Mouse (Mus musculus) kidney, adult 8-10 months (tissue): ENCODE data around the gene Gm28038.

ENCODE experiments used
- DNase-seq, 2 experiments: peaks; one replicate each; pipeline ENCODE4 v3.0.0; 2022

The Gm28038 gene

DNA sequence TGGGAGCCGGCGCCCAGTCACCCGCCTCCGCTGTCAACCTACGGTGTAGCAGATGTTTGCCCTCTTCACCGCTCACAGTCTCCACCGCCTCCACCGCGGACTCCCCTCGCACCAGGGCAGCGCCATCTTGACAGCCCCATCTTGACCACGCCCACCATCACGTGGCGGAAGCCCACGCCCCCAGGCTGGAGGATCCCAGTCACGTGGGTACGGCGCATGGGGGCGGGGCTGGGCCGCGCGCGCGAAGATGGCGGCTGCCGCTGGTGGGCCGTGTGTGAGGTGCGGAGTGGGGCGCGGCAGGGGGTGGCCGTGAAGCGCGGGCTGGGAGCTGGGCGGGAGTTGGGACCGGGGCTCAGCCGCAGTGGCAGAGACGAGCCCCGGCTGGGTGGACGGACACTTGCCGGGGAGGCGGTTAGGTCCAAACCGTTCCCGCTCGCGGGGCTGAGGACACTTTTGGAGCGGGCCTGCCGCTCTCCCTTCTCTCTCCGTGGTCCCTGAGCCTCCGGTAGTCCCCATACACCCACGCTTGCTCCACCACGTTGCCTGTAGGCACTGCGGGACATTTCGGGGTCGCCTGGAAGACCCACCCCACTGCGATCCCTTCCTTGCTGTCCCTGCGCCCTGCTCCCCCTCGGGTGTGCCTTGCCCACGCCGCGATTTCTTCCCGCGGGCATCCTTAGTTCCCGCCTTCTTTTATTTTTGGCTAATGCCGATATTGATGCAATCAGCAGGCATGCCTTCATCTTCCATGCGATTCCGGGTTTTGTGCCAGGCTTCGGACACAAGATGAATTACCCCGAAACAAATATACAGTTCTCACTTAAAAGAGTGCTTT is 5.6 kb downstream of the Gm28038 start, which contains the start of the genes Dolk and Nup188:
TSS of gene Dolk (minus strand) at position 143 of the 835 bp plus-strand sequence.
TSS of gene Nup188 (plus strand) at position 206 of the 835 bp plus-strand sequence.
- peak; percentile 93 to 96 for DNase-seq

DNA sequence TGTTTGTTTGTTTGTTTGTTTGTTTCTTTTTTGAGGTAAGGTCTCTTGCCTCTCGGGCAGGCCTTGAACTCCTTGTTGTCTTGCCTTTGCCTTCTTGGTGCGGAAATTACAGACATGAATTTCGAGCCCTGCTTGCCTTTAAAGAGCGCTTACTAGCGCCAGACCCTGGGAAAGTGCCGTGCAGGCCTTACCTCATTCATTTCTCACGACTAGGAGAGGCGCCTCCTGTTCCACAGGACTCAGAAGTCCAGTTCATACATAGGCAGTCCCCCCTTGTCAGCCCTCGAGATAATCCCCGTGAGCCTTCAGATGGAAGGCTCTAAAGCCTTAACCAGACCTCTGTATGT is 6.2 kb downstream of the Gm28038 start:
- peak in 1 of 2 experiments; percentile 20 for DNase-seq

DNA sequence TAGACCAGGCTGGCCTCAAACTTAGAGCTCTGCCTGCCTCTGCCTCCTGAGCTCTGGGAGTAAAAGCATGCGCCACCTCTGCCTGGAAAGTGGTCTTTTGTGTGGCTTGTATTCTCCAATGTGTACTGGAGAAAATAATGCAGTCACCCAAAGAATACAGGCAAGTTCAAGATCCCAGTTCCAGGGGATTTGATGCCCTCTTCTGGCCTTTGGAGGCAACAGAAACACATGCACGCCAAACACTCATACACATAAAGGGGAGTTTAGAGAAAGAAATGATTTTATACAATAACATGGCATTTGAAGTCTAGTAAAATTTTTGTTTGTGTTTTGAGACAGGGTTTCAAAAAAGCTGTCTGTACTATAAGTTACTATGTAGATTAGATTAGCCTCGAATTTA is 18.7 kb downstream of the Gm28038 start:
- no peak for DNase-seq

DNA sequence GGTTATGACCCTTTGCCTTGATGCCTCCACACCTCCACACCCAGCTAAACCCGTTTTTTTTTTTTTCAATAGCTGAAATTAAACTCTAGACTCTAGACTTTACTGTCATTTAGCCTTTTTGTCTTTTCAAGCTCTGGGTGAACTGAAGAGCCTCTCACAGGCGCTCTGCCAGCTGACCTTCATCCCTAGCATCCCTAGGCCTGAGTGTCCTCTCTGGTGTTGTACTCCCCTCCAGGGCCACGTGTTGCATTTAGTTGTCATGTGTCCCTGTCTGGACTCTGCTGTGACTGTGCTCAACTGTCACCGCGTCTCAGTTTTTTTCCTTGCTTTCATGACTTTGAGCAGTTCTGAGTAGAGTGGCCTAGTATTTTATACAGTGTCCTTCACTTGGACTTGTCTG is 19.1 kb downstream of the Gm28038 start:
- no peak for DNase-seq

DNA sequence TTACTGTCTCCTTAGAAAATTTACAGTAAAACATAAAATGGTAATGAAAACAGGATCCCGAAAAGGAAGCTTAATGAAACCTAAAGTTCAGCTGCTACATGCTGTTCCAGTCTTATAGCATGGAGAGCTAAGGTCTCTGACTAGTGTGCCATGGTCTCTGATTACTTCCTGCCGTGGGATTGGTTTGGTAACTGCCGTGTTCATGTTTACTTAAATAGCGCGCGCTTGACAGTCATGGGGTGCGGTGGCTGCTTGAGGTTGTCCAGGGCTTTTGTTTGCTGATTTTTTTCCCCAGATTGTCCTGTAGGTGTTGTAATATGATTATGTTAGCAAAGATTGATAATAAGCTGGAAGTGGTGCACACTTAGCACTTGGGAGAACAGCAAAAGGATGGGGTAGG is 25.2 kb downstream of the Gm28038 start:
- DNase-seq = no peak

DNA sequence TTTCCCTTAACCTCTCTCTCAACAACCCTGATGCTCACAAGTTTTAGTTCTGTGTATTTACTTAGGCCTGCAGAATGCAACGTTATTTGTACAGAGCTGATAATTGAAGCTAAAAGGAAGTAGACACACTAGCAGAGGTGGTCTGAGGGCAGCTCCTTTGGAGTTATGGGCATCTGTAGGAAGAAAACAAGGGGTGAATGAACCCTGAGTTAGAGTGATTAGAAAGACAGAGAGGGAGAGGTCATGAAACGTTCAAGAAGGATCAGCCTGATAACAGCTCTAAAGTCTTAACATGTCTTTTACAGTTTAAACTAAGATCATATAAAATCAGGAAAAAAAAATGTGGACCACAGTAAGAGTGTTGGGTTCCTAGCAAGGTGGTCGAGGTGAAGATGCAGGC is 28.5 kb downstream of the Gm28038 start:
- DNase-seq = no peak

DNA sequence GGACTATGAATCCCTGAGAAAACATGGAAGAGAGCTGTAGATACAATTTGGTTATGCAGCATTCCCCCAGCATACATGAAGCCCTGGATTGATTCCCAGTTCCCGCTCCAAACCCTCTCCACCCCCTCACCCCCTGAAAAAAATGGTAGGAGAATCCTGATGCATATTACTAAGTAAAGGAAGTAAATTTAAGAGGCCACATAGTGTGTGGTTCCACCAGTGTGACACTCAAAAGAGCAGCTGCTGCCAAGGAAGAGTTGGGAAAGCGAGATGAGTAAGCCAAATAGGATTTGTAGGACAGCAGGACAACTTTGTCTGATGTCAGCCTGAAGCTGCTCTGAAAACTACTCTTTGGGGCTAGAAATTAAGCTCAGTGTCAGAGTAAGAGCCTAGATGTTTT is 30.6 kb downstream of the Gm28038 start:
- no peak for DNase-seq

DNA sequence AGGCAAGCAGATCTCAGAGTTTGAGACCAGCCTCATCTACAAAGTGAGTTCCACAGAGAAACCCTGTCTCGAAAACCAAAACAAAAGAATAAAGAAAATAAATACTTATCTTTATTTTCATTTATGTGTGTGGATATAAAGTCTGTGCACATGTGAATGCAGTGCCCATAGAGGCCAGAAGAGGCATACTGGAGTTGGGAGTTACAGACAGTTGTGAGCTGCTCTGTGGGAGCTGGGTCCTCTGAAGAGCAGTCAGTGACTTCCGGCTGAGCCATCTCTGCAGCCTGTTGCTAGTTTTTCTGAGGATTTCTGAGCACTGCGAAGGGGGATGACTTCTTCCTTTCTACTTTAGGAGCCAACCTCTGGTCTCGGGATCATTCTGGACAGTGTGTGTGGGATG is 35.3 kb downstream of the Gm28038 start:
- no peak for DNase-seq

DNA sequence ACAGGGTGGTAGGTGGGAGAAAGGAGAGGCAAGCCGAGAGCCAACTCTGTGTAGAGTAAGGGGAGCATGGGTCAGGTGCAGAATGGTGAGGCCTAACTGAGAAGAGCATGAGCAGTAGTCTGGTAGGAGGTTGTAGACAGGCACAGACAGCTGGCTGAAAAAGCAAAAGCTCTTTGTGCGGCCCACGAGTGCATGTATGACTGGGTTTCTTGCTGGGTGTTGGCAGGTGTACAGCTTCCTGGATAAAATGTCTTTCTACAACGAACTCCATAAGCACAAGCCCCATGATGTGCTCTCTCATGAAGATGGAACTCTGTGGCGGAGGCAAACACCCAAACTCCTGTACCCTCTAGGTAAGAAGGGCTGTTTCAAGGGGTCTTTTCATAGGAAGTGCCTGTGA is 36.1 kb downstream of the Gm28038 start:
- no peak for DNase-seq

DNA sequence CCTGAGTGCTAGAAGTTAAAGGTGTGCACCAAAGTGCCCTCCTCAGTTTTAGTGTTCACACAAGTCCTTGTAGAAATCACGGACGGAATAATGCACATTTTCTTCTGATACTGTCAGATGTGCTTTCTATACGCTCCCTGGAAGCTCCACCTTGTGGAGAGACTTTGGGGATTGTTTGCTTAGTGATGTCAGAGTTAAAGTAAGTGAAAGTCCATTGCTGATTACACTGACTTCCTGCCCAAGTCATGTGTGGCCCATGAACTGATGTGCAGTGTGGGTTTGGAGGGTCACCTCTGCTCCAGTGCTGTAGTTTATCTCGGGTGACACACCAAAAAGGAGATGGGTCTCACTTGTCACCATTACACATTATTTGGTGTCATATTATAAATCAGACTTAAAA is 38.4 kb downstream of the Gm28038 start:
- DNase-seq = no peak

DNA sequence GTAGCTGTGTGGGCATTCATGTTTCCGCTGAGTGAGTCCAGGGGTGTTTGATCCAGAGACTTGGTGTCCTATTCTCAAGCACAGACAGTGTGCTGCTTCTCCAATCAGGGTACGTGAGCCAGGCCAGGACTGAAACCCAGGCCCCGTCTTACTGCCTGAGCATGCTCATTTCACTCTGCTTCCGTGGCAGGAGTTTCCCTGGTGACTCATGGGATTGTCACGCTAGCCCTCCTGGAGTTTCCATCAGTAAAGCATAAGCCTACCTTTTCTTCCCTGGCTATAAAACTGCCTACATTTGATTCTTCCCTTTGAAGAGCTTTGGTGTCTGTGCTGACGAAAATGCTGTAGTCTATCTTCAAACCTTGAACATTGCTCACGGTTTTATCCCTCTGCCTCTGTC is 42.3 kb downstream of the Gm28038 start:
- DNase-seq = no peak

DNA sequence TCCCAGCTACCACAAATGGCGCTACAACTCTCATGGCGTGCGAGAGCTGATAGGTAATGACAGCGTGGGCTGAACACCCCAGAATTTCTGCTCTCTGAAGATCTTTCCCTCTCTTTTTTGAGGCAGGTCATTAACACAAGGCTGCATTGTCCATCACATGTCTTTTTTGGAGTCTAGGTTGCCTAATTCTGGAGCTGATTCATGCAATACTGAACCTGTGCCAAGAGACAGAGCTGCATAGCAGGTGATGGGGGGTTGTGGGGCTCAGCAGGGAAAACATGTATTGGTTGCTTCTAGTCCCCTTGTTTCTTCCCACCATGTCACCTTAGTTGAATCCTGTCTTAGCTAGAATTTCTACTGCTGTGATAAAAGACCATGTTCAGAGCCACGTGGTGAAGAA is 44.5 kb downstream of the Gm28038 start:
- DNase-seq = no peak

DNA sequence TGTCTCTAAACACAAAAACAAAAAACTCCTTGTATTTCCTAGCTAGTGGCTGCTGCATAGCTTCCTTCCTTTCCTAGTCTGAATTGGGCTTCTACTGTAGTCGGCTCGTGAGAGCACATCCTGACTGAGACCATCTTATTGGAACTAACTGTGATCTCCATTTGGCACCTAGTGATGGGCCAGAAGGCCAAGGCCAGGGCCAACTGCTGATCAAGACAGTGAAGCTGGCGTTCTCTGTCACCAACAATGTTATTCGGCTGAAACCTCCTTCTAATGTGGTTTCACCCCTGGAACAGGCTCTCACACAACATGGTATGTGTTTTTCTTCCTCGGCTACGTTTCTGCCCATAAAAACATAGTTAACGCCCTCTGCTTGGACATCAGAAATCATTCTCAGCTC is 46.4 kb downstream of the Gm28038 start:
- no peak for DNase-seq

DNA sequence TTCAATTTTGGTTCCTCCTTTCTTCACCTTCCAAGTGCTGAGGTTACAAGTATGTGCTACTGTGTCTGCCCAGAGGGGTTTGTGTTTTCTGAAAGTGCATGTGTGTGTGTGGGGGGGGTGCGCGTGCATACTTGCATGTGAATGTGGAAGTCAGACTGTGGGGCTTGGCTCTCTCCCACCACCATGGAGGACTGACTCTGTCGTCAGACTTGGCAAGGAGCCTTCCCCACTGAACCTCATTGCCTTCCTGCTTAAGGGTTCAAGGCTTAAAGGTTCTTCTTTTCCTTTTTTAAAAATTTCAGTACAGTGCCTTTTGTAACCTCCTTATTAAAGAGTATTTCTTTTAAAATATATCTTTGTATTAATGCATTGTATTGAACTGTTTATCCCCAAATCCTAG is 47.9 kb downstream of the Gm28038 start:
- DNase-seq = no peak

DNA sequence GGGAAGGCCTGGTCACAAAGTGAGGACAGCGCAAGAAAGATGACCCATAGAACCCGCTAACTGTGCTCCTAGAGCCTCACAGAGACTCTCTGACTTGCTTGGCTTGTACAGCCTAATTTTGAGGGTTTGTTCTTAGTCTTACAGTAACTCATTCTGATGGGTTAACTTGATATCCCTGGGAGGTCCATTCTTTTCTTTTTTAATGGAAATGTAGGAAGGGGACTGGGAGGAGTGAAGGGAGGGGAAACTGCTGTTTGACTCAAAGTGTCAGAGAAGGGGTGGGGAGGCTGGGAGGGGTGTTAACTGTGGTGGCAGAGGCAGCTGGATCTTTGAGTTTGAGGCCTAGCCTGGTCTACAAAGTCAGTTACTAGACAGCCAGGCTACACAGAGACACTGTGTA is 54.5 kb downstream of the Gm28038 start:
- DNase-seq = no peak

DNA sequence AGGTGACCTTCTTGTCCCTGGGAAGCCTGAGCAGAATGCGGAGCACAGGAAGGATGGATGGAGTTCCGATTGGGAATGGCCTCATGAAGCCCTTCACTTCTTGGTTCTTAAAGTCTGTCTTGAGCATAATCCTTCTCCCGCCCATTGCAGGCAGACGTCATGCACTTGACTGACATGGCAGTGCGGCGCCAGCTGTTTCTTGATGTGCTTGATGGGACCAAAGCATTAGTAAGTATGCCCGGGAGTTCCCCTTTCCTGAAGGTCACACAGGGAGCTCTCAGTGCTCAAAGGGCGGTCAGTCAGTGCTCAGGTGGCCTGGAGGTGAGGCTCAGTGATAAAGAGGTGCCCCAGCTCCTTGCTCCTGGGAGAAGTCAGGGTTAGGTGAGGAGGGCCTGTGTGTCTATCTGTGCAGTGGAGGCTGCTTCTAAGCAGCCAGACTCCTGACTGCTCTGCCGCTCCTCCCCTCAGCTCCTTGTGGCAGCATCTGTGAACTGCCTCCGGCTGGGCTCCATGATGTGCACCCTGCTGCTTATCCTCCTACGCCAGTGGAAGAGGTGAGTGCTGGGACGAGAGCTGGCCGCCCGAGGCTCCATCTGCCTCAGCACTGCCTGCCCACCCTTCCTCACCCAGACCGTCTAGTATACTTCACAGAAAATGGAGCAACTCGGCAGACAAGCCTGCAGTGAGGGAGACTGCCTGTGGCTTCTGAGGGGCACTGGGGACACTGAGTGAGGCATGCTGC is 55.5 kb downstream of the Gm28038 start:
- no peak for DNase-seq

DNA sequence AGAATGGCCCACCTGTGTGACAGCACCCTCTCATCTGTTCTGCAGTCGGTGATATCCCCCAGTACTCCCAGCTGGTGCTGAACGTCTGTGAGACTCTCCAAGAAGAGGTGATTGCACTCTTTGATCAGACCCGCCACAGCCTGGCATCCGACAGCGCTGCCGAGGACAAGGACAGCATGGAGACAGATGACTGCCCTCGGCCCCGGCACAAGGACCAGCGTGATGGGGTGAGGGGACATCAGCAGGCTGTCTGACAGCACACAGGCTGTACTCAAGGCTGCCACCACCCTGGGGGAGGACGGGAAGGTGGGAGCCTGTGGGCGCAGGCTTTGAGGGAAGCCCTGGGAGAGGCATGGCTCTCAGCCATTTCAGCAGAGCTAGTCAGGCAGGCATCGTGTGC is 56.3 kb downstream of the Gm28038 start:
- DNase-seq = no peak

DNA sequence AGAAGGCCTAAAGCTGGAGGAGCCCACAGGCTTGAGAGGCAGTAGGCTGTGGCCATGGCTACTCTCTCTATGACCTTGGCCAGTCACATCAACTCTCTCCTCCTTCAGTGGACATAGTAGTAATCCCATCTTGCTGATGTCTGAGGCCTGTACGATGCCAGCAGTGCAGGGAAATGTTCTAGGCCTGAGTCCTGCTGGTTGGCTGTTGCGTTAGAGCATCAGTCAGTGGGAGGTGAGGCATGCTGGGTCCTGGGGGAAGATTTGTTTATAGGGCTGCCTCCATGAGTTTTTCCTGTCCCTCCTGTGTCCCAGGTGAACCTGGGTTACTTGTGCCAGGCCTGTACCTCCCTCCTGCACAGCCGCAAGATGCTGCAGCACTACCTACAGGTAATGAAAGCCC is 61.2 kb downstream of the Gm28038 start:
- no peak for DNase-seq

DNA sequence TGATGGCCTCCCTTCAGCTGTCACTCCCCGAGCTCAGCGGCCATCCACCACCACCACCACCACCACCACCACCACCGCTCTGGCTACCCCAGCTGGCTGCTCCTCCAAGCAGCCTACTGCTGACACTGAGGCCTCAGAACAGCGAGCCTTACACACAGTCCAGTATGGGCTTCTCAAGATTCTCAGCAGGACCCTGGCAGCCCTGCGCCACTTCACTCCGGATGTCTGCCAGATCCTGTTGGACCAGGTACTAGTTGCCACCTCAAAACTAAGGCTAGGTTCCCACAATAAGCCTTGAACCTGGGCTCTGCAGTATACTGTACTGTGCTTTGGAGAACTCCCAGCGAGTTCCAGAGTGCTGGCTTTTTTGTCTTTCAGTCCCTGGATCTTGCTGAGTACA is 61.7 kb downstream of the Gm28038 start:
- DNase-seq = no peak

DNA sequence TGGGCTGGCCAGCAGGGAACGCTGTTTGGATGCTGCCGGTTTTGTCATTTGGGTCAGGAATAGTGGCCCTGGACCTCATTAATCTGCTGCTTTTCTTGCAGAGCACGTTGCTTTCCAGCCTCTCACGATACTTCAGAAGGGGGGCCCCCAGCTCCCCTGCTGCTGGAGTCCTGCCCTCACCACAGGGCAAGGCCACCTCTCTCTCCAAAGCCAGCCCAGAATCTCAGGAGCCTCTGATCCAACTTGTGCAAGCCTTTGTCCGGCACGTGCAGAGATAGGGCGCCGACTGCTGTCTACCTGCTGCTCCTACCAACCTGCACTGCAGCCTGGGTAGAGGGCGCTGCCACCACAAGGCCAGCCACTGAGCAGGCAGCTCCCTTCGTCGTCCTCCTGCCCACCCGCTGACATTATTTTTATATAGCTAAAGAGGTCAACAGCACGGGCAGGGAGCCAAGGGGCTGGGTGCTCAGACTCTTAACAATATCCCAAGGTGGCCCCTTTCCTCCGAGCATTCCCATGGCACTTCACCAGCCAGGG is 62.8 kb downstream of the Gm28038 start:
- DNase-seq = no peak

DNA sequence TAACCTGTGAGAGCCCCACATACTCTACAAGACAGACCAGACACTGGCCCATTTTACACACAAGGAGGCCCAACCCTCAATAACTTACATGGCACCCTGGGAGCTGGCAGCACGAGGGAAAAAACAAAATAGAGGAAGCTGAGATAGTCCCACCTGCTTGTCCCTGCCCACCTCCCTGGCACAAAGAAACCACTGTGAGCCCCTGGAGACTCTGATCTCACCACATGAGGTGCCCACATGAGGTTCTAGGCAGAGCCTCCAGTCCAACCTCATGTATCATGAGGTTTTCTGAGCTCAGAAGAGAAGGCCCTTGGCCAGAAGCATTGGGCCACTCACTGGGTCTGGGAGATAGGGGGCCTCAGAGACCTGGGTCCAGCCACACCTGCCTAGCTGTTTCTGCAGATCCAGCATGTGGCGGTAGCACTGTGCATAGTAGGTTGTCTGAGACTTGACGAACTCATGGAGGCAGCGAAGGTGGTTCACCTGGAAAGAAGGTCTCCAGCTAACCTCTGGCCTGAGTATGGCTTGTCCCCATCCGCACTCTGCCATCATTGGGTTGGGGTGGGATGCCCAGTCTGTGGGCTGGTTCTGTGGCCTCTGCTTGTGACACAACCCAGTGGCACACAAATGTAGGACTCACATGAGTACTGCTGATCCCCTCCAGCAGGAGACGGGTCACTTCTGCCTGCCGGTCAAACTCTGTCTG is 65.3 kb downstream of the Gm28038 start:
- no peak for DNase-seq

DNA sequence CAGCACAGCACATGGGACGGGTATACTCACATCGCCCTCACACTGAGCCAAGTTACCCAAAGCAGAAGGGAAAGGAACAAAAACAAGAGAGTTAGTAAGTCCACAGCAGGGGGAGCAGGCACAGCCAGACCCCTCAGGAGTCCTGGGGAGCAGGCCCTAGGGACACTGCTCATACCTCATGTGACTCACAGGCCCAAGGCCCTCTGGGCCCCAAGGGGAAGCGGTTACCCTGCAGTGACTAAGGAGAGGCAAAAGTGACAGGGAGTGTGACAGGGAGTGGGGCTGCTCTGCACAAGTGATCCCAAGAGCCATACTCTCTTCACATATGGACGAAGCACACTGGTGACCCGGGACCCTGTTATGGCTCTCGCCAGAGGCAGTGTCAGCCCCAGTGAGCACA is 68.4 kb downstream of the Gm28038 start:
- no peak for DNase-seq
